Mouse (Mus musculus) heart, postnatal 0 days (tissue): ENCODE measurements around the gene Ptov1.

Source experiments
- CTCF ChIP-seq: IDR thresholded peaks from 2 replicates; pipeline ENCODE4 v1.5.1; 2016; ENCODE audit warnings: antibody characterized with exemption, control low read depth, low read depth
- EP300 ChIP-seq: IDR thresholded peaks from 2 replicates; pipeline ENCODE4 v1.6.1; 2016; ENCODE audit warnings: antibody characterized with exemption, low read depth

GRCm38 (mm10) chr7:44867010-44867702 is 2.4 kb downstream of the Ptov1 start:
- TF ChIP-seq EP300 (no peak), CTCF (no peak)
